Mouse (Mus musculus): Measurements from ENCODE around the gene Ccdc146. TPM values are rescaled to one million over a fixed set of nuclear protein-coding genes. Genes with fewer than 3 reads are reported as not detected.

Ccdc146 gene
- polyA plus RNA-seq, 1 experiment from 2014 or later = 2.2 TPM

GRCm38 (mm10) chr5:21383392-21384251, 40.9 kb downstream of the Ccdc146 start:
- H3K27me3 ChIP-seq (ENCODE audit: control insufficient read depth, insufficient read depth, low read length) = no peaks in the 10 kb centered on the region
- peaks cover 22% of the 10 kb centered on the region for H3K4me1 ChIP-seq (ENCODE audit: control insufficient read depth, insufficient read depth, low read length)
- no peak; the same call in 1 of the 2 replicates for ATAC-seq (replicated peaks; ENCODE audit: insufficient number of reproducible peaks, low FRiP score, low TSS enrichment)
- 0 out of 2 replicates have a peak overlapping the region, but pooled peaks have one; percentile 34 for H3K9ac ChIP-seq (ENCODE audit: low read depth, low read length)
- H3K9me3 ChIP-seq (replicated peaks; ENCODE audit: control insufficient read depth, low read length) = no peaks in the 10 kb centered on the region
- 24% methylated on average over 14 of the region's 14 CpGs for WGBS (ENCODE audit: insufficient replicate concordance)
- H3K4me2 ChIP-seq = peak overlapping the region; percentile 19; the same call in 1 of the 2 replicates
- no peaks in the 10 kb centered on the region for H3K36me3 ChIP-seq (ENCODE audit: control insufficient read depth, insufficient read depth, low read length)
- H3K4me3 ChIP-seq (ENCODE audit: low read depth, low read length) = no peak overlapping the region
- H3K27ac ChIP-seq (ENCODE audit: low read depth, low read length) = no peak overlapping the region

- ATAC-seq (replicated peaks; ENCODE audit: insufficient number of reproducible peaks, low FRiP score, low TSS enrichment) = no peak
- Histone ChIP-seq H3K4me3 (ENCODE audit: low read depth, low read length) (no peak overlapping the region), H3K9me3 (replicated peaks; ENCODE audit: control insufficient read depth, low read length) (no peaks in the 10 kb centered on the region), H3K27me3 (ENCODE audit: control insufficient read depth, insufficient read depth, low read length) (no peaks in the 10 kb centered on the region), H3K27ac (ENCODE audit: low read depth, low read length) (no peak overlapping the region), H3K36me3 (ENCODE audit: control insufficient read depth, insufficient read depth, low read length) (no peaks in the 10 kb centered on the region), H3K9ac (ENCODE audit: low read depth, low read length) (no peak overlapping the region), H3K4me1 (ENCODE audit: control insufficient read depth, insufficient read depth, low read length) (peaks cover 22% of the 10 kb centered on the region), H3K4me2 (no peak overlapping the region)
- 53% methylated on average over 6 of the region's 6 CpGs for WGBS (ENCODE audit: insufficient replicate concordance)
These were observed 41.8 kb downstream of the Ccdc146 start for GRCm38 (mm10) chr5:21382678-21383077.

- no peak for ATAC-seq (replicated peaks; ENCODE audit: insufficient number of reproducible peaks, low FRiP score, low TSS enrichment)
- Histone ChIP-seq H3K27me3 (ENCODE audit: control insufficient read depth, insufficient read depth, low read length) (no peaks in the 10 kb centered on the region), H3K9me3 (replicated peaks; ENCODE audit: control insufficient read depth, low read length) (no peaks in the 10 kb centered on the region), H3K4me2 (no peak overlapping the region), H3K9ac (ENCODE audit: low read depth, low read length) (no peak overlapping the region), H3K4me3 (ENCODE audit: low read depth, low read length) (no peak overlapping the region), H3K27ac (ENCODE audit: low read depth, low read length) (no peak overlapping the region), H3K36me3 (ENCODE audit: control insufficient read depth, insufficient read depth, low read length) (no peaks in the 10 kb centered on the region), H3K4me1 (ENCODE audit: control insufficient read depth, insufficient read depth, low read length) (peaks cover 22% of the 10 kb centered on the region)
- 63% methylated on average over 6 of the region's 6 CpGs for WGBS (ENCODE audit: insufficient replicate concordance)
These were observed 42.5 kb downstream of the Ccdc146 start for GRCm38 (mm10) chr5:21381986-21382385.

- Histone ChIP-seq H3K27ac (ENCODE audit: low read depth, low read length) (no peak overlapping the region), H3K27me3 (ENCODE audit: control insufficient read depth, insufficient read depth, low read length) (no peaks in the 10 kb centered on the region), H3K4me1 (ENCODE audit: control insufficient read depth, insufficient read depth, low read length) (peaks cover 15% of the 10 kb centered on the region), H3K9me3 (replicated peaks; ENCODE audit: control insufficient read depth, low read length) (no peaks in the 10 kb centered on the region), H3K9ac (ENCODE audit: low read depth, low read length) (no peak overlapping the region), H3K4me2 (no peak overlapping the region), H3K4me3 (ENCODE audit: low read depth, low read length) (no peak overlapping the region), H3K36me3 (ENCODE audit: control insufficient read depth, insufficient read depth, low read length) (no peaks in the 10 kb centered on the region)
- ATAC-seq (replicated peaks; ENCODE audit: insufficient number of reproducible peaks, low FRiP score, low TSS enrichment) = no peak
- WGBS (ENCODE audit: insufficient replicate concordance) = 55% methylated on average over 2 of the region's 2 CpGs
These were observed 46.1 kb downstream of the Ccdc146 start for GRCm38 (mm10) chr5:21378397-21378796.

GRCm38 (mm10) chr5:21376935-21377334, 47.5 kb downstream of the Ccdc146 start:
- no peak overlapping the region for H3K9ac ChIP-seq (ENCODE audit: low read depth, low read length)
- no peak for ATAC-seq (replicated peaks; ENCODE audit: insufficient number of reproducible peaks, low FRiP score, low TSS enrichment)
- WGBS (ENCODE audit: insufficient replicate concordance) = 80% methylated on average over 4 of the region's 4 CpGs

GRCm38 (mm10) chr5:21373180-21373518, 51.3 kb downstream of the Ccdc146 start:
- no peaks in the 10 kb centered on the region for H3K4me1 ChIP-seq (ENCODE audit: control insufficient read depth, insufficient read depth, low read length)
- peak overlapping the region; percentile 77 for H3K9ac ChIP-seq (ENCODE audit: low read depth, low read length)
- H3K4me3 ChIP-seq (ENCODE audit: low read depth, low read length) = peak overlapping the region; percentile 64
- no peaks in the 10 kb centered on the region for H3K27me3 ChIP-seq (ENCODE audit: control insufficient read depth, insufficient read depth, low read length)
- 60% methylated on average over 7 of the region's 7 CpGs for WGBS (ENCODE audit: insufficient replicate concordance)
- H3K27ac ChIP-seq (ENCODE audit: low read depth, low read length) = no peak overlapping the region
- H3K4me2 ChIP-seq = peak overlapping the region; percentile 89
- no peaks in the 10 kb centered on the region for H3K9me3 ChIP-seq (replicated peaks; ENCODE audit: control insufficient read depth, low read length)
- ATAC-seq (replicated peaks; ENCODE audit: insufficient number of reproducible peaks, low FRiP score, low TSS enrichment) = no peak
- H3K36me3 ChIP-seq (ENCODE audit: control insufficient read depth, insufficient read depth, low read length) = no peaks in the 10 kb centered on the region

More at GRCm38 (mm10) chr5:21376935-21377334, 47.5 kb downstream of the Ccdc146 start:
- Histone ChIP-seq H3K4me3 (ENCODE audit: low read depth, low read length) (no peak overlapping the region), H3K9me3 (replicated peaks; ENCODE audit: control insufficient read depth, low read length) (no peaks in the 10 kb centered on the region), H3K27ac (ENCODE audit: low read depth, low read length) (no peak overlapping the region), H3K4me2 (no peak overlapping the region), H3K36me3 (ENCODE audit: control insufficient read depth, insufficient read depth, low read length) (no peaks in the 10 kb centered on the region), H3K4me1 (ENCODE audit: control insufficient read depth, insufficient read depth, low read length) (peaks cover 5% of the 10 kb centered on the region; the same call in 1 of the 2 replicates), H3K27me3 (ENCODE audit: control insufficient read depth, insufficient read depth, low read length) (no peaks in the 10 kb centered on the region)

GRCm38 (mm10) chr5:21372493-21373179, 51.8 kb downstream of the Ccdc146 start, which contains the start of gene Fgl2:
TSS of gene Fgl2 (plus strand) at chr5:21372642.
- H3K27me3 ChIP-seq (ENCODE audit: control insufficient read depth, insufficient read depth, low read length) = no peaks in the 10 kb centered on the region
- H3K9me3 ChIP-seq (replicated peaks; ENCODE audit: control insufficient read depth, low read length) = no peaks in the 10 kb centered on the region
- H3K9ac ChIP-seq (ENCODE audit: low read depth, low read length) = peak within 1 kb of the TSS; percentile 77
- peak; percentile 80 for ATAC-seq (replicated peaks; ENCODE audit: insufficient number of reproducible peaks, low FRiP score, low TSS enrichment)
- H3K27ac ChIP-seq (ENCODE audit: low read depth, low read length) = peak within 1 kb of the TSS; percentile 35; the same call in 1 of the 2 replicates
- peak within 1 kb of the TSS; percentile 64 for H3K4me3 ChIP-seq (ENCODE audit: low read depth, low read length)
- WGBS (ENCODE audit: insufficient replicate concordance) = 5% methylated on average over 31 of the region's 31 CpGs
- H3K36me3 ChIP-seq (ENCODE audit: control insufficient read depth, insufficient read depth, low read length) = no peaks in the 10 kb centered on the region
- H3K4me1 ChIP-seq (ENCODE audit: control insufficient read depth, insufficient read depth, low read length) = no peaks in the 10 kb centered on the region
- peak within 1 kb of the TSS; percentile 89 for H3K4me2 ChIP-seq

- no peak for ATAC-seq (replicated peaks; ENCODE audit: insufficient number of reproducible peaks, low FRiP score, low TSS enrichment)
- 42% methylated on average over 5 of the region's 5 CpGs for WGBS (ENCODE audit: insufficient replicate concordance)
- Histone ChIP-seq H3K4me2 (peak overlapping the region; percentile 89), H3K4me3 (ENCODE audit: low read depth, low read length) (peak overlapping the region; percentile 64; the same call in 1 of the 2 replicates), H3K4me1 (ENCODE audit: control insufficient read depth, insufficient read depth, low read length) (no peaks in the 10 kb centered on the region), H3K27ac (ENCODE audit: low read depth, low read length) (0 out of 2 replicates have a peak overlapping the region, but pooled peaks have one; percentile 35), H3K36me3 (ENCODE audit: control insufficient read depth, insufficient read depth, low read length) (no peaks in the 10 kb centered on the region), H3K9ac (ENCODE audit: low read depth, low read length) (peak overlapping the region; percentile 77), H3K27me3 (ENCODE audit: control insufficient read depth, insufficient read depth, low read length) (no peaks in the 10 kb centered on the region), H3K9me3 (replicated peaks; ENCODE audit: control insufficient read depth, low read length) (no peaks in the 10 kb centered on the region)
These were observed 52.6 kb downstream of the Ccdc146 start for GRCm38 (mm10) chr5:21371920-21372319.

Data from heart, embryonic 11.5 days (tissue).